Mouse (Mus musculus) limb, embryonic 13.5 days (tissue): ENCODE data around the gene Ubr7. TPM values are rescaled to one million over a fixed set of nuclear protein-coding genes. Genes with fewer than 3 reads are reported as not detected.
A peak's percentile ranks its signal among the peaks of the same experiment; 100 is the strongest.

ENCODE experiments used
- ATAC-seq: fragments of 200-750 bp; cut with Nextera tagmentation; 2 replicates; pipeline ENCODE4 v1.8.0; 2017; ENCODE audit warnings: low read depth, moderate number of reproducible peaks, moderate TSS enrichment; ENCODE audit not compliant: low FRiP score
- H3K27ac ChIP-seq: fragments of 300-500 bp; sonication (generic); 2 replicates; pipeline ENCODE4 v1.5.1; 2015; ENCODE audit warnings: inconsistent platforms, mild to moderate bottlenecking, moderate library complexity
- H3K27me3 ChIP-seq: fragments of 300-500 bp; sonication (generic); 2 replicates; pipeline ENCODE4 v1.6.1; 2015; ENCODE audit warnings: mild to moderate bottlenecking, inconsistent platforms
- H3K36me3 ChIP-seq: fragments of 300-500 bp; sonication (generic); 2 replicates; pipeline ENCODE4 v1.6.1; 2015; ENCODE audit warnings: inconsistent platforms, mild to moderate bottlenecking, moderate library complexity
- H3K4me1 ChIP-seq: fragments of 300-500 bp; sonication (generic); 2 replicates; pipeline ENCODE4 v1.6.1; 2015; ENCODE audit warnings: inconsistent platforms
- H3K4me2 ChIP-seq: fragments of 300-500 bp; sonication (generic); replicated peaks from 2 replicates; pipeline ENCODE4 v1.6.1; 2015; ENCODE audit warnings: inconsistent platforms, mild to moderate bottlenecking, moderate library complexity
- H3K4me3 ChIP-seq: fragments of 300-500 bp; sonication (generic); 2 replicates; pipeline ENCODE4 v1.5.1; 2015; ENCODE audit warnings: moderate library complexity, mild to moderate bottlenecking, inconsistent platforms
- H3K9ac ChIP-seq: fragments of 300-500 bp; sonication (generic); 2 replicates; pipeline ENCODE4 v1.6.1; 2015; ENCODE audit warnings: mild to moderate bottlenecking, inconsistent platforms
- H3K9me3 ChIP-seq: fragments of 300-500 bp; sonication (generic); 2 replicates; pipeline ENCODE4 v1.6.1; 2016; ENCODE audit warnings: inconsistent platforms
- WGBS: fragments of 180-500 bp; shearing (Covaris S2); methylation state at CpG from one replicate; pipeline ENCODE4 v1.1.7; 2015; 5-methylcytosine and 5-hydroxymethylcytosine counted together
- polyA plus RNA-seq: library from polyadenylated mRNA; unstranded; fragments of >200 nt; fragmentation: Nextera tagmentation; extraction: Ambion mirVana; gene quantifications from 2 replicates; pipeline ENCODE4 v1.2.1, GENCODE M21; 2015

Gene Ubr7
- 44.8 and 47.0 TPM in 2 replicates for polyA plus RNA-seq

DNA sequence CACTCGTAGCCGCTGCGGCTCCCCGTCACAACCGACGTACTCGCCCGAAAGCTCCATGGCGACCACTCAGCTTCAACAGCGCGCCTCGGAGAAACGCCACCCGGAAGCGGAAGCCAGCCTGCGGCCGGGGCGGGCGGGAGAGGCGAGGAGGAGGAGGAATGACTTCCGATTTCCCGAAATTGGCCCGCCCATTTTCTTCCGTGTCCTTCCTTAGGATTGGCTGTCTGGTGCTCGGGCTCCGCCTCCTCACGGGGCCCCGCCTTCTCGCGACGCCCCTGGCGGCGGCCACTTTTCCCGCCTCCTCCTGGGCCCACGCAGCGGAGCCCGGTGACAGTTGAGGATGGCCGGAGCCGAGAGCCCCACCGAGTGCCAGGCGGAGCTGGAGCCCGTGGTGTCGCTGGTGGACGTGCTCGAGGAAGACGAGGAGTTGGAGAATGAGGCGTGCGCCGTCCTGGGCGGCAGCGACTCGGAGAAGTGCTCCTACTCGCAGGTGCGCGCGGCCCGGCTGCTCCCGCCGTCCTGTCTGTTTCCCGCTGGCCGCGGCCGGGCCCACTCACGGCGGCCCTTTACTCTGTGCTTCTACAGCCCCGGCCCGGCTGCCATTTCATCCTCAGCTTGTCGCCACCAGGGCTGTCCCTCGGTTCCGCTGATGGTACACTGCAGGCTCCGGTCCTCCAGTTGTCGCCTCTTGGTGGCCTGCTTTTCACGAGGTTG lies at the start of gene Ubr7, which contains the start of the genes Gm28051 and Gon7:
Gene Ubr7 (plus strand): TSS at position 279 of the 714 bp plus-strand sequence.
Gene Gm28051 (minus strand): TSS at position 77 of the 714 bp plus-strand sequence.
Gene Gon7 (minus strand): TSS at position 115 of the 714 bp plus-strand sequence.
- peak; percentile 97 for ATAC-seq
- WGBS = under 1% methylated on average over 73 of the region's 73 CpGs

DNA sequence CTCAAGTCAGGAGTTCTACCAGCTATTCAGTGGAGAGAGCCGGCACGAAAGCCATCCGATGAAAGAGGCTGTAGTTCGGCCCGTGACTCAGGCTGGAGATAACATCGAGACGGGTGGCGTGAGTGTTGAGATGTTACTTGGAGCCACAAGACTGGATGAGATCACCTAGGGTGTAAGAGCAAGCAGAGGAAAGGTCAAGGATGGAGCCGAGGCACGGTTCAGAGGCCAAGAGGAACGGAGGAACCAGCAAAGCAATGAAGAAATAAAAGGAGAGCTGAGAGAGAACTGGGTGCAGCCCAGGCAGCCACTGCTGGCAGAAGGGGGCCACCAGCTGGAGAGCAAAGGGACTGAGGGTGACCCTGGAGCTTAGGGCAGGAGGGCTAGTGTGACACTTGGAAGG lies 49.5 kb upstream of the Ubr7 start:
- Histone ChIP-seq H3K36me3 (no peaks in the 10 kb centered on the region), H3K27me3 (no peaks in the 10 kb centered on the region), H3K9me3 (no peaks in the 10 kb centered on the region), H3K4me2 (no peak overlapping the region), H3K4me3 (no peak overlapping the region), H3K27ac (no peak overlapping the region), H3K4me1 (peaks cover 40% of the 10 kb centered on the region), H3K9ac (no peak overlapping the region)
- WGBS = 86% methylated on average over 11 of the region's 11 CpGs
- no peak for ATAC-seq

More for the DNA sequence above, at the start of gene Ubr7, which contains the start of the genes Gm28051 and Gon7:
- Histone ChIP-seq H3K4me2 (peak within 1 kb of the TSS; percentile 90), H3K36me3 (peaks cover 15% of the 10 kb centered on the region), H3K4me3 (peak within 1 kb of the TSS; percentile 90), H3K9ac (peak within 1 kb of the TSS; percentile 87), H3K27ac (peak within 1 kb of the TSS; percentile 83), H3K9me3 (no peaks in the 10 kb centered on the region), H3K4me1 (peaks cover 27% of the 10 kb centered on the region), H3K27me3 (no peaks in the 10 kb centered on the region)

DNA sequence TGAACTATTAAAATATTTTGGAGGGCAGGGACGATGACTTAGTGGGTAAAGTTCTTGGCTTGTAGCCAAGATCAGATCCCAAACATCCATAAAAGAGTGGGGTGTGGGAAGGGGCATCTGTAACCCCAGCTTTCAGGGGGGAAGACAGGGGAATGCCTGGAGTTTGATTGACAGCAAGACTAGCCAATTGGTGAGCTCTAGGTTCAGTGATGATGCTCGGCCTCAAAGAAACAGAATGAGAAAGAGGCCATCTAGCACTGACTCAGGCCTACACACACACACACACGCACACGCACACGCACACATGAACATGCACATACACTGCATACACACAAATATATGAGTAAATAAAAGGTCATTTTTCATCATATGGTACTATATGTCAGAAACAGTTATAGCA lies 47.9 kb upstream of the Ubr7 start:
- WGBS = 77% methylated on average over 5 of the region's 5 CpGs
- no peak overlapping the region for H3K9ac ChIP-seq
- H3K36me3 ChIP-seq = no peaks in the 10 kb centered on the region
- peaks cover 37% of the 10 kb centered on the region for H3K4me1 ChIP-seq
- no peak overlapping the region for H3K4me2 ChIP-seq
- no peaks in the 10 kb centered on the region for H3K27me3 ChIP-seq
- no peaks in the 10 kb centered on the region for H3K9me3 ChIP-seq
- no peak overlapping the region for H3K4me3 ChIP-seq
- H3K27ac ChIP-seq = no peak overlapping the region
- ATAC-seq = no peak

- WGBS = 66% methylated on average over 4 of the region's 4 CpGs
- Histone ChIP-seq H3K9ac (no peak overlapping the region), H3K27me3 (no peaks in the 10 kb centered on the region), H3K4me3 (no peak overlapping the region), H3K4me1 (peaks cover 31% of the 10 kb centered on the region), H3K9me3 (no peaks in the 10 kb centered on the region), H3K36me3 (no peaks in the 10 kb centered on the region), H3K4me2 (no peak overlapping the region), H3K27ac (no peak overlapping the region)
- no peak for ATAC-seq
These were observed 46.9 kb upstream of the Ubr7 start for GRCm38 (mm10) chr12:102710851-102711375.

GRCm38 (mm10) chr12:102713153-102713865 lies 44.5 kb upstream of the Ubr7 start:
- Histone ChIP-seq H3K9me3 (no peaks in the 10 kb centered on the region), H3K27ac (peak overlapping the region; percentile 28; the same call in 1 of the 2 replicates), H3K27me3 (no peaks in the 10 kb centered on the region), H3K4me1 (peaks cover 29% of the 10 kb centered on the region), H3K9ac (no peak overlapping the region), H3K36me3 (no peaks in the 10 kb centered on the region), H3K4me3 (no peak overlapping the region), H3K4me2 (peak overlapping the region; percentile 25; the same call in 1 of the 2 replicates)
- 46% methylated on average over 20 of the region's 20 CpGs for WGBS
- no peak for ATAC-seq

GRCm38 (mm10) chr12:102714116-102714515 lies 43.7 kb upstream of the Ubr7 start:
- no peaks in the 10 kb centered on the region for H3K27me3 ChIP-seq
- no peak overlapping the region for H3K27ac ChIP-seq
- H3K4me2 ChIP-seq = no peak overlapping the region
- no peak overlapping the region for H3K9ac ChIP-seq
- H3K36me3 ChIP-seq = no peaks in the 10 kb centered on the region
- H3K9me3 ChIP-seq = no peaks in the 10 kb centered on the region
- WGBS = 78% methylated on average over 2 of the region's 2 CpGs
- no peak overlapping the region for H3K4me3 ChIP-seq
- H3K4me1 ChIP-seq = peaks cover 31% of the 10 kb centered on the region
- ATAC-seq = no peak

- no peaks in the 10 kb centered on the region for H3K27me3 ChIP-seq
- ATAC-seq = no peak
- no peaks in the 10 kb centered on the region for H3K9me3 ChIP-seq
- H3K4me2 ChIP-seq = no peak overlapping the region
- WGBS = 84% methylated on average over 10 of the region's 10 CpGs
- no peak overlapping the region for H3K9ac ChIP-seq
- H3K36me3 ChIP-seq = no peaks in the 10 kb centered on the region
- H3K4me1 ChIP-seq = peaks cover 34% of the 10 kb centered on the region
- no peak overlapping the region for H3K4me3 ChIP-seq
- no peak overlapping the region for H3K27ac ChIP-seq
These were observed 42.9 kb upstream of the Ubr7 start for GRCm38 (mm10) chr12:102714654-102715395.

- H3K9me3 ChIP-seq = no peaks in the 10 kb centered on the region
- no peak overlapping the region for H3K27ac ChIP-seq
- peak; percentile 68; the same call in 1 of the 2 replicates for ATAC-seq
- H3K27me3 ChIP-seq = no peaks in the 10 kb centered on the region
- peak overlapping the region; percentile 47 for H3K4me2 ChIP-seq
- WGBS = 29% methylated on average over 13 of the region's 13 CpGs
- H3K9ac ChIP-seq = no peak overlapping the region
- peaks cover 14% of the 10 kb centered on the region for H3K4me1 ChIP-seq
- H3K4me3 ChIP-seq = no peak overlapping the region
- no peaks in the 10 kb centered on the region for H3K36me3 ChIP-seq
These were observed 38.0 kb upstream of the Ubr7 start for GRCm38 (mm10) chr12:102719552-102720315.

DNA sequence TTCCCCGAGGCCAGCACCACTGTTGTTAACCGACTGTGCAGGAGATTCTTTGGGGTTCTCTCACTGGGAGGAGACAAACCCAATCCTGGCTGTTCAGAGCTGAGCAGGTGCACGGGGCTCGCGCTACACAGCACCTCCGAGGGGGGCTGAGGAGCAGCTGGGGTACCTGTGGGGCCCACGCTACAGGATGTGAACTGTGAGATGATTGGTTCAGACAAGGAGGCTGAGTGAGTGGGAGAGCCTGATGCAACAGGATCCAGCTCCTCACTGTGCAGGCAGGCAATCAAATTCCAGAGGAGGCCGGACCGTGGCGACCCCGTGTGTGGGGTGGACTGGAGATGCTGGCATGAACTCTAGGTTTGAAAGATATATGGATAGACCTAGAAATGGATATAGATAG lies 35.3 kb upstream of the Ubr7 start:
- H3K4me2 ChIP-seq = no peak overlapping the region
- H3K27ac ChIP-seq = no peak overlapping the region
- no peak overlapping the region for H3K4me3 ChIP-seq
- H3K36me3 ChIP-seq = no peaks in the 10 kb centered on the region
- WGBS = 59% methylated on average over 11 of the region's 11 CpGs
- no peak overlapping the region for H3K9ac ChIP-seq
- H3K4me1 ChIP-seq = peaks cover 14% of the 10 kb centered on the region
- ATAC-seq = no peak
- H3K27me3 ChIP-seq = no peaks in the 10 kb centered on the region
- no peaks in the 10 kb centered on the region for H3K9me3 ChIP-seq

DNA sequence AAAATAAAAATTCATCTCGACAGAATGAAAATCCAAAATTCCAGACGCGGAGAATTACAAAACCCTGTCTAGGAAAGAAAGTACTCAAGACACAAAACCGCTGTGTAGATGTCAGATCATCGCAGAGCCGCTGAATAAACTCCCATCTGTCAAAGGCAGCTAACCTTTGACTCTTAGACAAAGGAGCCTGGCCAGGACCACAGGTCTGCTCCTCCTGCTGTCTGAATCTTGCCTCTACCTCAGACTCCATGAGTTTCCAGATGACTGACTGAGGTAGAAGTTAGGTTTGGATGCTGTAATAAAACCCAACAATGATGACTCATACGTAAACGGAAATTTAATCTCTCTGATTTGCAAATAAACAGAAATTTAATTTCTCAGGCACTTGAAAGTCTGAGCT lies 34.8 kb upstream of the Ubr7 start:
- 76% methylated on average over 8 of the region's 8 CpGs for WGBS
- Histone ChIP-seq H3K4me1 (peaks cover 14% of the 10 kb centered on the region), H3K36me3 (no peaks in the 10 kb centered on the region), H3K4me3 (no peak overlapping the region), H3K9ac (no peak overlapping the region), H3K27me3 (no peaks in the 10 kb centered on the region), H3K4me2 (no peak overlapping the region), H3K9me3 (no peaks in the 10 kb centered on the region), H3K27ac (no peak overlapping the region)
- ATAC-seq = no peak

DNA sequence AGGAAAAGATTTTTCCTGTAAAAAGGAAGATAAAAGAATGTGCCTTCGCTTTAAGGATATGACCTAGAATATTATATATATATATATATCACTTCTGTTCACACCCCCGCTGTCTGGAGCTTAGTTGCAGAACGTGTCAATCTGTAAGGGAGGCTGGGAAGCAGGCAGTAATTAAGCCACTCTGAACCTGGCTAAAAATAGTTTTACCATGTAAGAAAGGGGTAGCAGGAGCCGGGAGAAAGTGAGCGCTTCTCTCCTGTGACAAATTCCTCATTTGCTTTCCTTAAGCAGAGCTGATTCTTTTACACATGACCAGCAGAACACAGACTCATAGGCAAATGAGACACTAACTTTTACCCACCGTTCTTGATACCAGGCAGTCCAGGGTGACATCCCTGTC lies 33.9 kb upstream of the Ubr7 start:
- ATAC-seq = no peak
- Histone ChIP-seq H3K9me3 (no peaks in the 10 kb centered on the region), H3K9ac (no peak overlapping the region), H3K36me3 (no peaks in the 10 kb centered on the region), H3K27ac (no peak overlapping the region), H3K4me3 (no peak overlapping the region), H3K4me1 (peaks cover 14% of the 10 kb centered on the region), H3K4me2 (no peak overlapping the region), H3K27me3 (no peaks in the 10 kb centered on the region)
- 49% methylated on average over 6 of the region's 6 CpGs for WGBS
